Mouse (Mus musculus) erythroblast, embryonic 14.5 days (primary cell): Measurements from ENCODE around the gene Smg5.
"Not testable (repeated sequence)": the region's sequence is repeated elsewhere in the genome, so short reads cannot be mapped to it uniquely, and the experiment has no call there.

Source experiments
- GATA1 ChIP-seq: IDR thresholded peaks from 2 replicates; pipeline ENCODE4 v1.6.1; 2012; ENCODE audit warnings: low read length, inconsistent platforms, mixed read lengths
- TAL1 ChIP-seq: IDR thresholded peaks from 3 replicates; pipeline ENCODE4 v1.6.1; 2012; ENCODE audit warnings: low read length, inconsistent platforms, mixed read lengths

DNA sequence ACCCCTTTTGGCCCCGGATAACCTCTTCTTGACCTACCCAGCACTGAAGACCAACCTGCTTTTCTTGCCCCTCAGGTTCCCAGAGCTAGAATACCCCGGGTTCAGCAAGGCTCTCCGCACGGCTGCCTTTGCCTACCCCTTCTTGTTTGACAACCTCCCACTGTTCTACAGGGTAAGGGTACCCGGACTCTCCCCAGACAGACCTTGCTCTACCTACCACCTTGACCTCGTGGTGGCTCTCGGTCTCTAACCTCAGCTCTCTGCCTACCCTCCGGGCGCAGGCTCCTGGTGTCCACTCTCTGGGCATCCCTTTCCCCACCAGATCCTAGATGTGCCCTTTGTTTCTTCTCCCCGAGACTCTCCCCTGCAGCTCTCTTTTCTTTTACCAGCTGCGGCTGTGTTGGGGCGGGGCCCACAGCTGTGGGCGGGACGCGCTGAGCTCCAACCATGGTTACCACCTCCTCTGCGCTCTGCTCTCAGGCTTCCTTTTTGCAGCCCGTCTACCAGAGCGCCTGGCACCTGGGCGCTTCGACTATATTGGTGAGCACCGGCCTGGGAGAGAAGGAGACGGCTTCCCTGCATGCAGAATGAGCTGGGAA, 30.9 kb downstream of the Smg5 start:
- not testable (repeated sequence) for TF ChIP-seq GATA1, TAL1
